ENCODE assay signal across 20 mouse cellular contexts in genomic region chr1:154093549-154093948, GRCm38 (mm10).
"Had no signal": no experiment of that assay in that cellular context is flagged by ENCODE, and none has a peak within 500 bp of the region (broad histone marks: within the 10 kb centered on the region; RNA-seq: fewer than 3 reads in every experiment).

No protein-coding gene starts in this region.

- H3K4me3 ChIP-seq: layer of hippocampus, adult 2 months; left cerebral cortex, adult 2 months; liver, embryonic 13.5 days; megakaryocyte, embryonic 14.5 days; midbrain, embryonic 10.5 days; neural tube, embryonic 12.5 days; neural tube, embryonic 15.5 days had no signal

- H3K36me3 ChIP-seq: liver, embryonic 13.5 days; midbrain, embryonic 10.5 days; neural tube, embryonic 12.5 days; neural tube, embryonic 15.5 days had no signal

- DNase-seq: kidney, adult 18-20 months; kidney, postnatal 25 days; layer of hippocampus, adult 9-11 months; liver, embryonic 13.5 days; lung, adult 2 months; midbrain, embryonic 14.5 days; right cerebral cortex, adult 18-20 months; right cerebral cortex, postnatal 14 days; right cerebral cortex, postnatal 4 days; thymus, adult 2 months; thymus, postnatal 14 days; thymus, postnatal 4 days had no signal

- H3K27me3 ChIP-seq: liver, embryonic 13.5 days; neural tube, embryonic 12.5 days; neural tube, embryonic 15.5 days had no signal

- H3K4me1 ChIP-seq: liver, embryonic 13.5 days; midbrain, embryonic 10.5 days; neural tube, embryonic 12.5 days; neural tube, embryonic 15.5 days had no signal

- H3K9me3 ChIP-seq: liver, embryonic 13.5 days; megakaryocyte, embryonic 14.5 days; midbrain, embryonic 10.5 days; neural tube, embryonic 12.5 days; neural tube, embryonic 15.5 days had no signal

- H3K27ac ChIP-seq: kidney, postnatal 0 days; layer of hippocampus, adult 2 months; left cerebral cortex, adult 2 months; liver, embryonic 13.5 days; midbrain, embryonic 10.5 days; neural tube, embryonic 12.5 days; neural tube, embryonic 15.5 days; stomach, postnatal 0 days had no signal
